Mouse (Mus musculus) ovary, postnatal 10 days (tissue): ENCODE measurements around the gene Rnf43.

Experiments
- DNase-seq: peaks from one replicate; pipeline ENCODE4 v3.0.0; 2022; ENCODE audit warnings: low spot score

Gene Rnf43

GRCm38 (mm10) chr11:87712188-87712587, 49.7 kb downstream of the Rnf43 start:
- no peak for DNase-seq

DNA sequence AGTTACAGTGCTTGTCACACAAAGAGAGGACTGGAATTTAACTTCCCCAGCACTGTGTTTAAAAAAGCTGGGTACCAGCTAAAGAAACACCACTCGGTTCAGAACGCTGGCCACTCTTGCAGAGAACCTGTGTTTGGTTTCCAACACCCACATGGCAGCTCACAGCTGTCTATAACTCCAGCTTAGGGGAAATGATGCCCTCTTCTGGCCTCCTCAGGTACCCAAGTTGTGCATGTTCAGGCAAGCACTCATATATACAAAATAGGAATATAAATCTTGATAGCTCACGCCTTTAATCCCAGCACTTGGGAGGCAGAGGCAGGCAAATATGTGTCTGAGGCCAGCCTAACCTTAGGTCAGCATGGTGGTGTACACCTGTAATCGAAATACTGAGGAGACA, 53.5 kb downstream of the Rnf43 start:
- DNase-seq: no peak

- no peak for DNase-seq
These were observed 57.0 kb downstream of the Rnf43 start for GRCm38 (mm10) chr11:87719526-87719925.

- DNase-seq: no peak
These were observed 57.8 kb downstream of the Rnf43 start for GRCm38 (mm10) chr11:87720324-87720723.

DNA sequence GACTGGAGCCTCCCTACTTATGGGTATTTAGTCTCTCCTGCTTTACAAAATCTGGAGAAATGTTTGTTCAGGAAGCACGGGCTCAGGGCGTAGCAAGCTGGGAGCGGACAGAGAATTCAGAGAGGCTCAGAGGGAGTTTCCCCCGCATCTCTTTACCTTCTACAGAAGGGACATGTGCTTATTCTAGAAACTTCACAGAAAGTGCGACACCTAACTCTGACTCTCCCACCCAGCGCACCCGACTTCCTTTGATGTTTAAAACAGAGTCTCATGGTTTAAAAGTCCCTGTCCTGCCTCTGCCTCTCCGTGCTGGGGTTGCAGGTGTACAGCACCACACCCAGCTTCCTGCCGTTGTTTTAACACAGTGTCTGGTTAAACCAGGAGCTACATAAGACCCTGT, 58.3 kb downstream of the Rnf43 start:
- DNase-seq: no peak

- DNase-seq: no peak
These were observed 59.6 kb downstream of the Rnf43 start for GRCm38 (mm10) chr11:87722168-87722567.

- DNase-seq: no peak
These were observed 60.4 kb downstream of the Rnf43 start for GRCm38 (mm10) chr11:87722891-87723290.

GRCm38 (mm10) chr11:87725515-87725914, 63.0 kb downstream of the Rnf43 start:
- no peak for DNase-seq

- DNase-seq: no peak
These were observed 63.5 kb downstream of the Rnf43 start for GRCm38 (mm10) chr11:87725964-87726562.

GRCm38 (mm10) chr11:87727021-87727420, 64.5 kb downstream of the Rnf43 start:
- DNase-seq: no peak

GRCm38 (mm10) chr11:87727471-87727870, 64.9 kb downstream of the Rnf43 start:
- DNase-seq: no peak

DNA sequence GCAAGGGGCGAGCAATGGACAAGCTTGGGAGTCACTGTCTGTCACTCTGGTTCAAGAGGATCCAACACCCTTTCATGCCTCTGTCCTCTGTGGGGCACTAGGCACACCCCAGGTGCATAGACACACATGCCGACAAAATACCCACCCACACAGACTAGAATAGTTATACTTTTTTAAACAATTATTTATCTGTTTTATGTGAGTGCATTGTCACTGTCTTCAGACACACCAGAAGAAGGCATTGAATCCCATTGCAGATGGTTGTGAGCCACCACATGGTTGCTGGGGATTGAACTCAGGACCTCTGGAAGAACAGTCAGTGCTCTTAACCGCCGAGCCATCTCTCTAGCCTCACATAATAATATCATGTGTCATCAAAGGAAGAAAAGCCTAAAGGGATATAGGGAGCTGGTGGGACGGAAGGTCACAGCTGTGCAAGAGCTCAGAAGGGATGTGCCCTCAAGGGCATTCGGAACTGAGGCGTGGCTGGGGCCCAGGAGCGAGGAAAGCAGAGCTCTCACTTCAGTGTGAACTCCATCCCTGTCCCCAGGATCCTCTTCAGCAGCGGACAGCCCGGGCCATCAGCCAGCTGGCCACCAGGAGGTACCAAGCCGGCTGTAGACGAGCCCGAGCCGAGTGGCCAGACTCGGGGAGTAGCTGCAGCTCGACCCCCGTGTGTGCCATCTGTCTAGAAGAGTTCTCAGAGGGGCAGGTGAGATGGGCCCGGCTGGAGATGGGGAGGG, 66.5 kb downstream of the Rnf43 start:
- no peak for DNase-seq

DNA sequence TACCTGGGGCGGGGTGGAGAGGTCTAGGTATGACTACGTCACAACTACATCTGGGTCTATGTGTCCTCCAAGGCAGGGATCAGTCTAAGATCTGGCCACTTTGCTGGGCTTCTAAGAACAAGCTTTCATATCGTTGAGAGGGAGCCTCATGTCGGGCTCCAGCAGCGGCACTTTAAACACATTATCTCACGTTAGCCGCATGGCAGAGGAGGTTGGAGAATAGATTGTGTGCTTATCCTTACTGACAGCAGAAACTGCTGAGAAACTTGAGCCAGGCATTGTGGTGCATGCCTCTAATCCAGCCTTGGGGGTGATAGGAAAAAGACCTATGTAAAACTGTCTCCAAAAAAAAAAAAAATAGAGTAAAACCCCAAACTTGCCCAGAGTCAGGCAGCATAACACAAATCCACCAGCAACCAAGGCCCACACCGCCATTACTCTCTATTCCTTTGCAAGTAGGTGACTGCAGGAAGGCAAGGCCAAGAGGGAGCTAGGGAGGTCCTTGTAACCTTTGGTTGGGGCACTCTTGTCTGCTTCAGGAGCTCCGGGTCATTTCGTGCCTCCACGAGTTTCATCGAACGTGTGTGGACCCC, 67.2 kb downstream of the Rnf43 start:
- DNase-seq: no peak

DNA sequence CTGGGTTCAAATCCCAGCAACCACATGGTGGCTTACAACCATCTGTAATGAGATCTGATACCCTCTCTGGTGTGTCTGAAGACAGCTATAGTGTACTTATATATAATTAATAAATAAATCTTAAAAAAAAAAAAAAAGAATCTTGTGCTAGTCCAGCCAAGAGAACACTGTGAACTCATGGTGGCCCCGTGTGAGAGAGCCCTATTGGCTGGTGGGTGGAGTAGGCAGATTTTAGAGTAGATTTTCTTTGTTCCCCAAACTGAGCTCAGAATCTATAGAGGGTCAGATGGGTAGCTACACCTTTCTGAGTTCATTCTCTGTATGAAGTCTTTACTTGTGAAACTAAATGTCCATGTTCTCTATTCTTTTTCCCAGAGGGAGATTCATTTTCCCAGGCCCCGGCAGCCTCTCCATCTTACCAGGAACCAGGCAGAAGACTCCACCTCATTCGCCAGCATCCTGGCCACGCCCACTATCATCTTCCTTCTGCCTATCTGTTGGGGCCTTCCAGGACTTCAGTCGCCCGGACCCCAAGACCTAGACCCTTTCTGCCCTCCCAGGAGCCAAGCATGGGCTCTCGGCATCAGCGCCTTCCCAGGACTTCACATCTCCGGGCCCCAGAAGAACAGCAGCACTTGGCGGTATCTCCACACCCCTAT, 68.3 kb downstream of the Rnf43 start:
- no peak for DNase-seq

- DNase-seq: no peak
These were observed 71.8 kb downstream of the Rnf43 start for GRCm38 (mm10) chr11:87734346-87734745.

DNA sequence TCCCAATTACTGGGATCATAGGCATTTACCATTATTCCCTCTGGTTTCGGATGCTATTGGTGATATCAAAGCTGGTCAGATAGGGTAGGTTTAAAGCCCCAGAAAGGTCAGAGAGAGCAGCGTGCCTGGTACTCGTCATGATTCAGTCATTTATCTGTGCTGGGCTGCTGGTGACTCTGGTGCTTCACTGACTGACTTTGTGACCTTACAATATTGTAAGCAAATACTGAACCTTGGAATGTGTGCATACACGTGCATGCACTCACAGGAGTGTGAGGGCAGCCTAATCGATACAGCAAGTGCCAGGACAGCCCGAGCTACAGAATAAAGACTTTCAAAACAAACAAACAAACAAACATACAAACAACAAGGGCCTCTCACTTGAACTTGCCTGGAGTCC, 73.2 kb downstream of the Rnf43 start:
- DNase-seq: no peak

DNA sequence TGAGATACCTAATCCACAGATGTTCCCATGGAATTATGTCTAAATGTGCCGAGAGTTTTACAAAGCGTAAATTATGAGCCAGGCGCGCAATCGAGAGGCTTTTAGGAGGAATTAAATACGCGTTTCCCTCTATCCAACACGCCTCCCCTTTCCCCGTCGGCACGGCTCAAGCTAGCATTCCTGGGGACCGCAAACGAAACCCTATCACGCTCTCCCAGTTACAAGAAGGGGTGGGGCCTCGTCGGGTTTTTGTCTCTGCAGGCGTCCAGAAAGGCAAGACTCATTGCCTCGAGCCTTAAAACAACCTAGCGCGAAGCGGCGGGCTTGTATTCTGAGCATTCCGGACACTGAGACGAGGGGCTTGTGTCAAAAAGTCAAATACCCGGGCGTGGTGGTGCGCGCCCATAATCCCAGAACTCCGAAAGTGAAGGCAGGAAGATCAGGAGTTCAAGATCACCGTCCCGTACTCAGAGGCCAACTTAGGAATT, 74.2 kb downstream of the Rnf43 start:
- DNase-seq: peak; percentile 51

- peak; percentile 82 for DNase-seq
These were observed 74.7 kb downstream of the Rnf43 start, which contains the start of gene Supt4a for GRCm38 (mm10) chr11:87737175-87737740. TSS of gene Supt4a (plus strand) at chr11:87737552.

GRCm38 (mm10) chr11:87743691-87744090, 81.2 kb downstream of the Rnf43 start:
- DNase-seq: no peak

- DNase-seq: no peak
These were observed 82.4 kb downstream of the Rnf43 start for GRCm38 (mm10) chr11:87744964-87745363.

- no peak for DNase-seq
These were observed 83.4 kb downstream of the Rnf43 start for GRCm38 (mm10) chr11:87745632-87746555.
